Mouse (Mus musculus) embryo, embryonic 10 days (tissue): ENCODE data around the gene Glrx2.

ENCODE experiments used
- DNase-seq: peaks from one replicate; pipeline ENCODE4 v3.0.0-alpha.2; 2015; ENCODE audit warnings: low spot score

Gene Glrx2

DNA sequence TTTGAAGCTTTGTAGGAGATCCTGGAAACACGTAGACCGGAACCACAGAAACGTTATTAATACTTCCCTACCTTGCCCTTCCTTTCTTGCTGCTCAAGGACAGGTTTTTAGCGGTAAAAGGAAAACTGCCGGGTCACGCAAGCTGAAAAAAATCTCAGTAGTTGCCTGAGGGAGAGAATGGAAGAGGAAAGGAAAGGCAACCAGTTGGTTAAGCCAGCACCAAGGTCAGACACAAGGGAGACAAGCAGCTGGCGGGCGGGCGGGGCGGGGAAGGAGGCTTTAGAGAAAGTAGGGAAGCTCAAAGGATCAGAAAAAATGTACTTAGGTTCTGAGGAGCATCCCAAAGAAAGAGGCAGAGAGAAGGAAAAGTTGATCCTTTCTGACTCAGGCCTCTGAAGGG, 29.7 kb downstream of the Glrx2 start:
- DNase-seq: no peak

DNA sequence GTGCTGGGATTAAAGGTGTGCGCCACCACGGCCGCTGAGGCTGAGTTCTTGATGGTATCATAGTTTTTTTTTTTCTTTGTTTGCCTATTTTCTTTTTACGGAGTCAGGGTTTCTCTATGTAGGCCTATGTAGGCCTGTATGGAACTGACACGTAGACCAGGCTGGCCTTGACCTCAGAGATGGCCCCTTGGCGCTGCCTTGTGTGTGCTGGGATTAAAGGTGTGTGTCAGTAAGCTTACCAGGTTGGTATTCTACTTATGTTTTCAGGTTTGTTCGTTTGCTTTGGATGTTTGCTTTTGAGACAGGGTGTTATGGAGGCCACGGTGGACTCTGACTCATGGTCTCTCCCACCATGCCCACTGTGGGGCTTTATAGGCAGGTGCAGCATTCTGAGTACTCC, 46.0 kb downstream of the Glrx2 start:
- DNase-seq: no peak

DNA sequence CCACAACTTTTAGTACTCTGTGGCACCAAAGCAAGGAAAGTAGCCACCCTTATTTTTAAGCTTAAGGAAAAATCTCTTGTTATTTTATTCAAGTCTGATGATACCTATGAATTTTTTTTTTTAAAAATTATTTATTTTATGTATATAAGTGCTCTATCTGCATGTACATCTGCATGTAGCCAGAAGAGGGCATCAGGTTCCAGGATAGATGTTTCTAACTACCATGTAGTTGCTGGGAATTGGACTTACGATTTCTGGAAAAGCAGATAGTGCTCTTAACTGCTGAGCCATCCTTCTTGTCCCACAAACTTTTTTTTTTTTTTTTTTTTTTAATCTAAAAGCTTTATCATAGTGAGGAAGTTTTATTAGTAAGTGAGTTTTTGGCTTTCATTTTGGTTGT, 48.3 kb downstream of the Glrx2 start:
- no peak for DNase-seq

DNA sequence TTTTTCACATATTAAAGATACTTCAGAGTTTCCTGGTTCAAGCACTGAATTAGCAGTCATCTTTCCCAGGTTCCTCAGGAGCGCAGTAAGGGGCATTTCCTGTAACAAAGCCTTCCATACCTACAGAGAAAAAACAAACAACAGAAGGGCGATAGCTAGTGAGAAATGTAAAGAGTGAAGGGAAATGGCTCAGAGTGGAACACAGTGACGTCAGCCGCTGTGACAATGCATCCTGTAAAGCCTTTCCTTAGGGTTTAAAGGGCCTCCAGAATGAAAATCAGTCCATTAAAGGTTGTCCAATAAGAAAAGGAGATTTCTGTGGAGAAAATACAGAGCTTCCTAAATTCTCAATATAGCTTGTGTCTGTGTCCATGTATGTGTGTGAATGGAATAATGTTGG, 49.7 kb downstream of the Glrx2 start:
- no peak for DNase-seq

DNA sequence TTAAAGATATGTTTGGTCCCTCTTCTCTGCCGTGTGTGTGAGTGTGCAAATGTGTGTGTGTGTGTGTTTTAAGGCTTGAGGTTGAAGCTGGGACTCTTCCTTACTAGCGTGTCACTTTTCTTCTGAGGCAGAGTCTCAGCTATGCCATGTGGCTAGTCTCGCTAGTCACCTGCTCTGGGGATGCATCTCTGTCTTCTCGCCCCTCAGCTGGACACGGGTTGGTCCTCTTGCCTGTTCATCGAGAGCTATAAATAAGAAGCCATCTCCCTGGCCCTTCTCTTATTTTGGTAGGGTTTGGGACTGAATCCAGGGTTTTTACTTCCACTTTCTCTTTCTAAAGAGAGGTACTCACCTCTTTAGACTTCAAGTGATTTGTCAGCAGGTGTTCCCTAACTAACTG, 50.1 kb downstream of the Glrx2 start:
- no peak for DNase-seq

DNA sequence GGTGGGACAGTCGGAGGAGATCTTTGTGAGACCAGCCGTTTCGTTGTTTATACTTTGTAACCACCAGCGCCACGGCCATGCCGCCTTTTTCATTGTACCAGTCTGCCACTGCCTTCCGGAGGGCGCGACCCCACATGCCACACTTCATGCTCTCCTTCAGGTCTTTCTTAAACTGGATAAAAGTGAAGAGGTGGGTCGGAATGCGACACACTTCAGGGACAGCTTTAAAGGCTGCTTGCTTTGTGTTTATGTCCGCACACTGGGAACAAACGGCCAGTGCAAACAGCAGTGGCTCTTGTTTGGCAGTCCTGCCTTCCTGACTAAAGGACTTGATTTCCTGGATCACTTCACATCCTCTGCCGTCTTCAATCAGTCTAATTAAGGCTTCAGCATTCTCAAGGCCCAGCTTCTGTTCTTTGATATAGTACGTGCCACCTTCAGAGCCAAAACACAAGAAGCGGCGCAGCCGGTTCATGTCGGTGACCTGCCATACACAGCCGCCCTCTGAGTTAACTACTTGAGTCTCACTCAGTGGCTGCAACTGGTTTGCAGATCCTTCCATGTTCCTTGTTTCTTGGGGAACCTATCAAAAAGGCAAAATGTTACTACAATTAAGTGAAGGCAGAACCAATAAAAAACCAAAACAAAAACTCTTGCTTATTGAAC, 54.4 kb downstream of the Glrx2 start:
- peak; percentile 4 for DNase-seq

DNA sequence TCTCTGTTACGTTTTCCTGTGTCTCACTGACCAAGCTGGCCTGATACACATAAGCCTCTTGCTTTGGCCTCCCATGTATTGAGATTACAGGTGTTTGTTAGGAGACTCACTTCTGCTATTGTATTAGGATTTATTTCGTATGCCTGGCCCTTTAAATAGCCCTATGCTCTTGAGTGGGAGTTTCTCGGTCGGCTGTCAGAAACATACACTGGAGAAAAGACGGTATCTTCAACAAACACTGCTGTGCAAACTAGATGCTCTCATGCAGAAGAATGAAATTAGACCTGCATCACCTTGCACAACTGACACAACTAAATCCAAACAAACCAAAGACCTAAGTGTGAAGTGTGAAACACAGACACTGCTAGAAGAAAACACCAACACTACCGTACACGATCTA, 56.9 kb downstream of the Glrx2 start:
- DNase-seq: no peak

DNA sequence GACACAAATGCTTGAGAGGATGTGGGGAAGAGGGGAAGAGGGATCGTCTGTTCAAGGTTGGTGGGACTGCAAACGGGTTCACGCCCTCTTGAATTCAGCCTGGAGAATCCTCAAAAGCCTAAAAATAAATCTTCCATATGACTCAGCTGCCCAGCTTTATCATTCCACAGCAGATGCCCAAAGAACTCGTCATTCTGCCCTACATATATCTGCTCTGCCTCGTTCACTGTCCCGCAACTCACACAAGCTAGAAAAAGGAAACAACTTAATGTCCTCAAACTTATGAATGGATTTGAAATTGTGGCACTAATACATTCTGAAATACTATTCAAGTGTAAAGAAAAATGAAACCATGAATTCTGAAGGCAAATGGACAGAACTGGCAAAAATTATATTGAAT, 57.8 kb downstream of the Glrx2 start:
- DNase-seq: no peak

DNA sequence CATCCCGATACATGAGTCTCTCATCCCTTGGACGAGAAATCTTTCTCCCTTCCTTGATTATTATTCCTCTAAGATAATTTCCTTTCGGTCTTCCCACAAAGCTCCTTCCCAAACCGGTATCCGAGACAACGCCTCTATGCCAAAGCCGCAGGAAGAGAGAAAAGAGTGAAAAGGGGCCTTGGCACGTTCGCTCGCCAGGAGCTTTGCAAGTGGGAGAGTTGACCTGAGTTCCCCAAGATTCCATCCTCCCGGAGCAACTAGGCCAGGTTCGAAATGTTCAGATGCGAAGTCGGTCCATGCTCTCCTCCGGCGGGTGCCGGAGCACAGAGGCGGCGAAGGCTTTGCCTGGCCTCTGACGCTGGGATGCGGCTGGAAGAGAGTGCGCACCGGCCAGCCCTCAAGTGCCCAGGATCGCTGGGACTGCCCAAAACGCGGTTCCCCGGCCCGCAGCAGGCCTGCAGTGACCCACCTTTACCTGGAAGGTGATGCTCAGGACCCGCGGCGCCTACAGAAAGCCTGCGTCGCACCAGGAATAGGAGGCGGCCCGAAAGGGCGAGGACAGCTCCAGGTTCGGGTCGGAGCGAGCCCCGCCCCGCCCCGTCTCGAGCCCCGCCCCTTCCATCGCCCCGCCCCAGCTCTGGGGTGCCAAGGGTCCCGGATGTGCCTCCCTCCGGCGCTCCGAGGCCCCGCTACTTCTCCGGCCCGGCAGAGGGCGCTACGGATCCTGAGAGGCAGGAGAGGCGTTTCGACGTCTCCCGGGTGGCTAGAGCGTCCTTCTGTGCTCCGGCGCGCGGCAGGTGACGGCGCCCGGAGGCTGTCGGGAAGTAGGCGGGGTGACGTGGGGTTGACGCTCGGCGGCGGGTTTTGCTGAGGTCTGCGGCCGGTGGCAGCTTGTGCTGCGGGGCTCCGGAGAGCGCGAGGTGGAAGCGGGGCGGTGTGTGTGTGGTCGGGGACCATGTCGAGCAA, 60.6 kb downstream of the Glrx2 start, which contains the start of the genes Trove2 and Uchl5:
Gene Trove2, minus strand, starts transcription at position 623 of the 966 bp plus-strand sequence.
Gene Uchl5, plus strand, starts transcription at position 827 of the 966 bp plus-strand sequence.
- peak; percentile 97 for DNase-seq

DNA sequence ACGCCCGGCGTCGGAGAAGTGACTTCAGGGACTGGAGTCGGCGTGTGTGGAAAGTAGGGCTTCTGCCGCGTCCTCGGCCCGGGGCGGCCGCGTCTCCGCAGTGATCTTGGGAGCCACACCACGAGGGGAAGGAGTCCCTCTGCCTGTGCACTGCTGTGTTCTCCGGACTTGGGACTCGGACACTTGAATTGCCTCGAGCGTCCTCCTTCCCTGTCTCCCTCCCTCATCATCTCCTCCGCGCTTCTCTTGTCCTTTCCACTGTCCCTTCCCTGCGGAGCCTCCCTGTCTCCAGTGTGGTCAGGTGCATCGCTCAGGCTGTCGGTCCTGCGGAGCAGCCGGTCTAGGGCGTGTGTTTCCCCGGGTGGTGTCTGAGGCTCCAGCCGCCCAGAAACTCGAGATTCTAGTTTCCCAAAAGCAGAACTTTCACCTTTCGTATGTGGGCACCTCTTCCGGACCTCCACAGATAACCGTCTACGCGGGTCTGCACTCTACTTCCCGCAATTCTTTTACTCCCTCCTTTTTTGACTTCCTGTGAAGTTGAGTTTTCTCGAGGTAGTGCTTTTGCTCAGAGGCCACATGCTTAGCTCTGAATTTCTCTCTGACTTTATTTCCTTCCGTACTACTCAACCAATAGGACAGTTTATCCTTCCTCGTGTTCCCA, 61.5 kb downstream of the Glrx2 start:
- DNase-seq: peak; percentile 47

DNA sequence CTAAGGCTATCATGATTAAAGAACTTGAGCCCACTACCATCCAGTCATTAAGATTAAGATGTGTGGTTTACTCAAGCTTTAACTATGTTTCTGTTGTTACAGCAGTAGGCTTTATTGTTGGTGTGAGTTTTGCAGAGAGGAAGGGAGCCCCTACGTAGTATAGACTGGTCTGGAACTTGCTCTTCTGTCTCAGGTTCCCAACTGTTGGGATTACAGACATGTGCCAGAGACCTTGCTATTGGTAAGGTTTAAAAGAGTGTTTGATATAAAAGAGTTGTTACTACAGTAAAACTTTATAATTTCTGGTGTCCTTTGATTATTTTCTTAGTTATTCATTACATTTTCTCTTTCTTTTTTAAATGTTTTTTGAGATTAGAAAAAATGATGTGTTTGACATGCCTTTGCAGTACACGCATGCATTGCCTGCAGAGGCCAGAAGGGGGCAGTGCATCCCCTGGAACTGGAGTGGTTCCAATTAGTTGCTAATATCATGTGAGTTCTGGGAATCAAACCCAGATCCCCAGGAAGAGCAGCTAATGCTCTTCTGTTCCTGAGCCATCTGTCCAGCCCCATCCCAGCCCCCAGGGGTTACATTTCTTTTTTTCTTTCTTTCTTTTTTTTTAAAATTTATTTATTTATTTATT, 72.6 kb downstream of the Glrx2 start:
- DNase-seq: peak; percentile 55
